Mouse (Mus musculus) testis, adult 2 months (tissue): ENCODE results near the gene Dhx30.

Source experiments
- CTCF ChIP-seq: fragments of 200-500 bp; IDR thresholded peaks from 2 replicates; pipeline ENCODE4 v1.5.1; 2012; ENCODE audit warnings: low read depth, mild to moderate bottlenecking, inconsistent platforms, low read length, moderate library complexity; ENCODE audit not compliant: control insufficient read depth, insufficient read depth, insufficient replicate concordance
- POLR2A ChIP-seq: fragments of 200-500 bp; IDR thresholded peaks from 2 replicates; pipeline ENCODE4 v1.6.1; 2012; ENCODE audit warnings: low read depth, mild to moderate bottlenecking, inconsistent platforms, low read length, moderate library complexity; ENCODE audit not compliant: control insufficient read depth

DNA sequence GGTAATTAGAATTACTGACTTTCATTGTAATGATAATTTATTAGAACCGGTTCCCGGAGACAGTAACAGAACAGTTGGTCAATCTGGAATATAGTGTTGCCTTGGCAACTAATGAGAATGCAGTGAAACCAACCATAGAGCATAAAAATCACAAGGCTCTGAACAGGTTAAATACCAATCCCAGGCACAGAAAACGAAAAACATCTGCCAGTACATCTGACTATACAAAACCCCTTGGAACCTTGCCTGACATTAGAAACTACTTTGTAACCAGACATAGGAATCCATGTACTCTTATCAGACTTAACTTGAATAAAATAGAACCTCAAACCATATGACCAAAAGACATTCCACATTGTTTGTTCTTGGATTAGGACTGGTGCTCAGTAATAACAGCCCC is 69.8 kb downstream of the Dhx30 start:
- TF ChIP-seq CTCF (no peak), POLR2A (no peak)
